Mouse (Mus musculus) lung, postnatal 4 days (tissue): ENCODE measurements around the gene Gm45711.
"Not testable (repeated sequence)": the region's sequence is repeated elsewhere in the genome, so short reads cannot be mapped to it uniquely, and the experiment has no call there.

ENCODE experiments used
- DNase-seq, 2 experiments: peaks; one replicate each; pipeline ENCODE4 v3.0.0; 2021

Gene Gm45711

GRCm38 (mm10) chr8:104313311-104313710 is 3.4 kb upstream of the Gm45711 start:
- DNase-seq: peak in 1 of 2 experiments; percentile 25

GRCm38 (mm10) chr8:104312023-104312422 is 2.1 kb upstream of the Gm45711 start:
- not testable (repeated sequence) for DNase-seq

- not testable (repeated sequence) for DNase-seq
Measured at GRCm38 (mm10) chr8:104308341-104308740, 1.5 kb downstream of the Gm45711 start.

GRCm38 (mm10) chr8:104304962-104305361 is 4.9 kb downstream of the Gm45711 start:
- DNase-seq: no peak

- not testable (repeated sequence) for DNase-seq
Measured at GRCm38 (mm10) chr8:104302536-104302935, 7.3 kb downstream of the Gm45711 start.

- DNase-seq: not testable (repeated sequence)
Measured at GRCm38 (mm10) chr8:104301577-104301976, 8.3 kb downstream of the Gm45711 start.

GRCm38 (mm10) chr8:104294396-104294795 is 15.5 kb downstream of the Gm45711 start:
- no peak for DNase-seq

GRCm38 (mm10) chr8:104293081-104293480 is 16.8 kb downstream of the Gm45711 start, which contains the start of gene Cmtm2a:
Cmtm2a (minus strand) TSS chr8:104293181.
- not testable (repeated sequence) for DNase-seq

- DNase-seq: no peak
Measured at GRCm38 (mm10) chr8:104268937-104269440, 40.9 kb downstream of the Gm45711 start.

- no peak for DNase-seq
Measured at GRCm38 (mm10) chr8:104268368-104268767, 41.5 kb downstream of the Gm45711 start.

GRCm38 (mm10) chr8:104264271-104264935 is 45.5 kb downstream of the Gm45711 start:
- not testable (repeated sequence) for DNase-seq

GRCm38 (mm10) chr8:104261802-104262201 is 48.1 kb downstream of the Gm45711 start:
- DNase-seq: not testable (repeated sequence)

- DNase-seq: peak; percentile 24 to 43
Measured at GRCm38 (mm10) chr8:104253016-104253415, 56.9 kb downstream of the Gm45711 start.

- no peak for DNase-seq
Measured at GRCm38 (mm10) chr8:104251461-104251860, 58.4 kb downstream of the Gm45711 start.

GRCm38 (mm10) chr8:104250439-104251367 is 59.2 kb downstream of the Gm45711 start, which contains the start of gene Cklf:
Cklf (plus strand) TSS chr8:104250861.
- DNase-seq: peak; percentile 89 to 91

- no peak for DNase-seq
Measured at GRCm38 (mm10) chr8:104249442-104249996, 60.4 kb downstream of the Gm45711 start.

- DNase-seq: peak; percentile 82 to 83
Measured at GRCm38 (mm10) chr8:104248276-104248675, 61.6 kb downstream of the Gm45711 start, which contains the start of gene Tk2. Tk2 (minus strand) TSS chr8:104248558.

GRCm38 (mm10) chr8:104247908-104248275 is 62.0 kb downstream of the Gm45711 start:
- no peak for DNase-seq

- DNase-seq: peak; percentile 62 to 67
Measured at GRCm38 (mm10) chr8:104247054-104247907, 62.6 kb downstream of the Gm45711 start.

- DNase-seq: no peak
Measured at GRCm38 (mm10) chr8:104246621-104247020, 63.3 kb downstream of the Gm45711 start.

- no peak for DNase-seq
Measured at GRCm38 (mm10) chr8:104242038-104242644, 67.7 kb downstream of the Gm45711 start.
